Mouse (Mus musculus) kidney, adult 2 months (tissue): ENCODE measurements at regions not wholly inside any gene's neighbourhood (a gene's known extent, or its start where the extent isn't known, plus 50 kb on each side); places are given as distances from the start of the nearest gene placed in this dataset.

Experiments used
- DNase-seq: peaks from one replicate; pipeline ENCODE4 v3.0.0; 2021
- H3K27ac ChIP-seq: fragments of 200-500 bp; 2 replicates; pipeline ENCODE4 v1.5.1; 2012; ENCODE audit warnings: low read depth, low read length, control low read depth, inconsistent platforms; ENCODE audit not compliant: insufficient read depth
- H3K27me3 ChIP-seq: fragments of 200-500 bp; replicated peaks from 2 replicates; pipeline ENCODE4 v1.6.1; 2012; ENCODE audit warnings: mild to moderate bottlenecking, moderate library complexity, low read length, inconsistent platforms; ENCODE audit not compliant: control insufficient read depth, insufficient read depth
- H3K36me3 ChIP-seq: fragments of 200-500 bp; 2 replicates; pipeline ENCODE4 v1.6.1; 2012; ENCODE audit warnings: mild to moderate bottlenecking, moderate library complexity, low read length, inconsistent platforms; ENCODE audit not compliant: control insufficient read depth, insufficient read depth
- H3K4me1 ChIP-seq: fragments of 200-500 bp; 2 replicates; pipeline ENCODE4 v1.6.1; 2011; ENCODE audit warnings: low read length; ENCODE audit not compliant: control insufficient read depth, insufficient read depth
- H3K4me3 ChIP-seq: fragments of 200-500 bp; 2 replicates; pipeline ENCODE4 v1.5.1; 2011; ENCODE audit warnings: mild to moderate bottlenecking, low read depth, low read length, control low read depth; ENCODE audit not compliant: insufficient read depth
- CTCF ChIP-seq: fragments of 200-500 bp; conservative IDR thresholded peaks from 2 replicates; pipeline ENCODE4 v1.5.1; 2011; ENCODE audit warnings: low read depth, mild to moderate bottlenecking, control low read depth, low read length, moderate library complexity, mixed read lengths; ENCODE audit not compliant: insufficient read depth, insufficient read length
- POLR2A ChIP-seq: fragments of 200-500 bp; IDR thresholded peaks from one replicate; pipeline ENCODE4 v1.6.1; 2011; ENCODE audit warnings: low read depth, low read length, control low read depth
- WGBS: fragments of 180-500 bp; shearing (Covaris S2); methylation state at CpG from one replicate; pipeline ENCODE4 v1.1.7; 2018; 5-methylcytosine and 5-hydroxymethylcytosine counted together

- 94% methylated on average over 5 of the region's 5 CpGs for WGBS
- H3K4me1 ChIP-seq, result no peaks in the 10 kb centered on the region
- no peaks in the 10 kb centered on the region for H3K36me3 ChIP-seq
- H3K4me3 ChIP-seq, result no peak overlapping the region
- TF ChIP-seq POLR2A (no peak), CTCF (no peak)
- H3K27ac ChIP-seq, result no peak overlapping the region
- H3K27me3 ChIP-seq, result no peaks in the 10 kb centered on the region
- DNase-seq, result no peak
Measured at GRCm38 (mm10) chr17:4661996-4662395, 332.1 kb upstream of the Arid1b start.

- H3K27me3 ChIP-seq, result no peaks in the 10 kb centered on the region
- H3K36me3 ChIP-seq, result no peaks in the 10 kb centered on the region
- 65% methylated on average over 3 of the region's 3 CpGs for WGBS
- H3K4me1 ChIP-seq, result no peaks in the 10 kb centered on the region
- DNase-seq, result no peak
- TF ChIP-seq POLR2A (no peak), CTCF (no peak)
- no peak overlapping the region for H3K4me3 ChIP-seq
- H3K27ac ChIP-seq, result no peak overlapping the region
Measured at GRCm38 (mm10) chr17:4668511-4668910, 325.6 kb upstream of the Arid1b start.

- H3K36me3 ChIP-seq, result no peaks in the 10 kb centered on the region
- no peaks in the 10 kb centered on the region for H3K4me1 ChIP-seq
- no peak overlapping the region for H3K27ac ChIP-seq
- H3K4me3 ChIP-seq, result no peak overlapping the region
- DNase-seq, result no peak
- TF ChIP-seq POLR2A (no peak), CTCF (no peak)
- no peaks in the 10 kb centered on the region for H3K27me3 ChIP-seq
- WGBS, result 82% methylated on average over 2 of the region's 2 CpGs
Measured at GRCm38 (mm10) chr17:4673271-4673670, 320.9 kb upstream of the Arid1b start.

- 74% methylated on average over 1 of the region's 1 CpGs for WGBS
- DNase-seq, result no peak
Measured at GRCm38 (mm10) chr17:4706421-4706820, 287.7 kb upstream of the Arid1b start.

GRCm38 (mm10) chr17:4721061-4721460, 273.1 kb upstream of the Arid1b start:
- WGBS, result 75% methylated on average over 4 of the region's 4 CpGs
- TF ChIP-seq POLR2A, result no peak
- no peak for TF ChIP-seq CTCF
- no peaks in the 10 kb centered on the region for H3K4me1 ChIP-seq
- H3K4me3 ChIP-seq, result no peak overlapping the region
- H3K27me3 ChIP-seq, result no peaks in the 10 kb centered on the region
- DNase-seq, result peak; percentile 7
- no peaks in the 10 kb centered on the region for H3K36me3 ChIP-seq
- H3K27ac ChIP-seq, result no peak overlapping the region

More at GRCm38 (mm10) chr17:4706421-4706820, 287.7 kb upstream of the Arid1b start:
- Histone ChIP-seq H3K27ac (no peak overlapping the region), H3K4me3 (no peak overlapping the region), H3K36me3 (no peaks in the 10 kb centered on the region), H3K27me3 (no peaks in the 10 kb centered on the region), H3K4me1 (no peaks in the 10 kb centered on the region)
- TF ChIP-seq CTCF, result no peak
- TF ChIP-seq POLR2A, result no peak

GRCm38 (mm10) chr17:4724031-4724430, 270.1 kb upstream of the Arid1b start:
- WGBS, result 90% methylated on average over 3 of the region's 3 CpGs
- Histone ChIP-seq H3K36me3 (no peaks in the 10 kb centered on the region), H3K27me3 (no peaks in the 10 kb centered on the region), H3K4me3 (no peak overlapping the region), H3K4me1 (no peaks in the 10 kb centered on the region), H3K27ac (no peak overlapping the region)
- TF ChIP-seq CTCF (no peak), POLR2A (no peak)
- DNase-seq, result no peak

GRCm38 (mm10) chr17:4726331-4726741, 267.8 kb upstream of the Arid1b start:
- 60% methylated on average over 12 of the region's 12 CpGs for WGBS
- no peak for DNase-seq
- Histone ChIP-seq H3K36me3 (no peaks in the 10 kb centered on the region), H3K27ac (no peak overlapping the region), H3K4me1 (no peaks in the 10 kb centered on the region), H3K4me3 (no peak overlapping the region), H3K27me3 (no peaks in the 10 kb centered on the region)
- TF ChIP-seq POLR2A (no peak), CTCF (no peak)

GRCm38 (mm10) chr17:4734412-4734881, 259.7 kb upstream of the Arid1b start:
- H3K27me3 ChIP-seq, result no peaks in the 10 kb centered on the region
- no peak overlapping the region for H3K4me3 ChIP-seq
- peak; percentile 33 for DNase-seq
- no peaks in the 10 kb centered on the region for H3K4me1 ChIP-seq
- H3K36me3 ChIP-seq, result no peaks in the 10 kb centered on the region
- H3K27ac ChIP-seq, result no peak overlapping the region
- 53% methylated on average over 5 of the region's 5 CpGs for WGBS
- TF ChIP-seq CTCF (no peak), POLR2A (no peak)
